Mouse (Mus musculus) heart, postnatal 25 days (tissue): ENCODE measurements around the gene Tnfaip8l2. TPM values are rescaled to one million over a fixed set of nuclear protein-coding genes. Genes with fewer than 3 reads are reported as not detected.
A peak's percentile ranks its signal among the peaks of the same experiment; 100 is the strongest.

Source experiments
- DNase-seq: peaks from one replicate; pipeline ENCODE4 v3.0.0; 2022; ENCODE audit warnings: low spot score
- intact Hi-C: fragments of 180-260 bp; cut with DNase I; formaldehyde crosslinking; loops from one replicate; pipeline ENCODE4 v1.15.1; 2025
- total RNA-seq, 2 experiments: library from RNA; stranded (reverse); gene quantifications; 2 replicates each; pipeline ENCODE4 v1.2.3; 2021

Gene Tnfaip8l2
- total RNA-seq = 1 to 10 TPM; 2.0 to 2.1 TPM

DNA sequence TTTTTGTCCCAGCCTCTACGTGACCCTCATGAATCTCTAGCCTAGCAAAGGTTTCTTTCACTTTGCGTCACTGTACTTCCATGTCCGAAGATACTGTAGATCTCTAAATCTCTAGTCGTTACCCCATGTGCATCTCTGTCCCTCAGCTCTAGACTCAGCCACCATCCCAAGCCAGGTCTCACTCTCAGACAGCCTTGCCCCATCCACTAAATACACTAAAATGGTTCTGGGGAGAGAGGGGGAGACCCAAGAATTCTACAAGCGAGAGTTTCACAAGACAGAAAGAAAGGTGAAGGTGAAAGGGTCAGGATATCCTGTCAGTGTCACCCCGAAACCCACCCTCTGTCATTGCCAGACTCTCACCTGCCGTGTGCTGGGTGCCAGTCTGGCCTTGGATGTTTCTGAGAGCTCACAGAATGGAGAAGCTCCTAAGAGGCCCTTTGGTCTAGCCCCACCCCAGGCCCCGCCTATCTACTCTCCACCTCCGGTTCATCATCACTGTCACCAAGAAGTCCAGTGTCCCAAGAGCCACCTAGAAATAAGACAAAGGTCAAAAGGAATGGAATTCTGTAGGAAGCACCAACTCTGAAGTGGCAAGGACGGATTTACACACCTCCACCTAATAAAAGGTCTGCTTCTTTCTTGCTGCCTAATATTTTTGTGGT, at the start of gene Tnfaip8l2:
Gene Tnfaip8l2, minus strand, starts transcription at position 409 of the 665 bp plus-strand sequence.
- intact Hi-C loops = loop anchor here (1.0 to 2.0 kb wide), 3 partner anchors 32 to 121 kb away; partner anchors contain the start of gene Gabpb2
- DNase-seq = no peak

DNA sequence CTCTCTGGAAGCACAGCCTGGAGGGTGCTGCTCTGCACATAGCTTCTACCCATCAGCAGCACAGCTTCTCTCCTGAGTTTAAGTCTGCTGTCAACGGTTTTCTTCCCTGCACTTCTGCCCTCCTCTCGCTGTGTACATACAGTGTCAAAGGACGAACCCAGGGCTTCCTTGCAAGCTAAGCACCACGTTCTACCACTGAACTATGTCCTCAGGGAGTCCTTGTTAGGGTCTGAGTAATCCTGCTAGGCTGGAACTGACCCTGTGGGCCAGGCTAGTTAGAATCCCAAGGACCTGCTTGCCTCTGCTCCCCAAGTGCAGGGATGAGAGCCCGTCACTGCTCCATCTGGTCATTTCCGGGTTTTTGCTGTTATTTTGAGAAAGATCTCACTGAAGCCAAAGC, 44.7 kb upstream of the Tnfaip8l2 start:
- DNase-seq = no peak
- intact Hi-C loops = no loop called here

DNA sequence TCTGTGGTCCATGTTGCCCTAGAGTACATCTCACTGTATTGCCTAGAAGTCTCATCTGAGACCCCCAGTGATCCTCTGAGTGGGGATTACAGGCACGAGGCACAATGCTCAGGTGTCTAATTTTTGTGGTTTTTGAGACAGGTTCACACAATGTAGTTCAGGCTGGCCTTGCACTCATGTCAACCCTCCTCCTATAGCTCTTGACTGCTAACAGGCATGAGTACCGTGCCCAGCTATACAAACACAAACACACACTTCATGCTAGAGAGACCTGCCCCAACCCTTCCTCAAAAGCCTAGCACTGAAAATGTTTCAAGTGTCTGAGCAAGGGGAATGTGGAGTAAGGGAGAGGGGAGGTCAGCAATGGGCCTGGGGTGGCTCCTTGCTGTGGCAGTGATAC, 43.9 kb upstream of the Tnfaip8l2 start:
- intact Hi-C loops = no loop called here

DNA sequence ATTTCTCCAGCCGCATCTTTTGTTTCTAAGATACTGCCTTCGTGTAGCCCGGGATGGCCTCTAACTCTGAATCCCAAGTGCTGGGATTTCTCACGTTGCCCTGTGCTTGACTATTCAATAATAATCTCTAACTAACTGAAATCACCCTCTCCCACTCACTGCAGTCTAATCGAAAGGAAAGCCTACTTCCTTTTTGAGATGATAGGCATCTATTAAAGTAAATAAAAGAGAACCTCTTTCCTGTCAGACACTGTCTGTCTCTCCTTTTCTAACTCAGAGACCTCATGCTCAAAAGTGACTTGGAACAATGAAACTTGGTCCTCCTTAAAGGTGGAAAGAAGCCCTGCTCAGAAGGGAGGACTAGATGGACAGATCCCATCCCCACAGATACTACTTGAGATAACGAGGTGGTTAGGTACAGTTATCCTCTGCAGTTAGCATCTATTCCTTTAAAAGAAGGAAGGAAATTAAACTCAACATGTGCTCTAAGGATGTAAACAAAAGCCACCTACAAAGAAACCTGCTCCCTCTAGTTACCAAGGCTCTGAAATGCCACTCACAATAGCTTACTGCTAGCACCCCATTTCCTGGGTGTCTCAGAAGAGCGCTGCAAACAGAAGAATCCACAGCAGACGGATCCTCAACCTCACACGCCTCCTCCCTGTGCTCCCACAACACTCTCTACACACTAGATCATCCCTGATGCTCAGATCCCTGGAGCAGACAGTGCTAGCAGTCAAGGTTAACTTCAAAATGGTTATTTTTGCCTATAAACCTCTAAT, 42.8 kb upstream of the Tnfaip8l2 start:
- intact Hi-C loops = no loop called here

More for the DNA sequence above, 43.9 kb upstream of the Tnfaip8l2 start:
- no peak for DNase-seq

DNA sequence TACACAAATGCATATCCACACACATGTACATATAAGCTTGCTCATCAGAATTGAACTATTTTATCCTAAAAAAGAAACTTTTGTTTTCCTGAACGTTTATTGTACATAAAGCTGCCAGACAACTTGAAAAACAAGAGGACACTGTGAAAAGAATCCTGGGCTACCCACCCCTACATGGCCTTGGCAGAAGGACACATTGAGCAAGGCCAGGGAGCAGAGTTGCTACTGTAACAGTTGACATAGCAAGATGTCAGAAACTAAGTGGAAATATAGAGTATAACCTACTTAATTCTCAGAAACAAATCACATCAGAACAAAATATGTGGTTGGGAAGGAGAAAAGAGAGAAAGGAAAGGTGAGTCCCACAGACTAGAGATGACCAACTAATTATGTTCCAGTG, 39.7 kb upstream of the Tnfaip8l2 start:
- intact Hi-C loops = no loop called here
- no peak for DNase-seq

More for the DNA sequence above, 42.8 kb upstream of the Tnfaip8l2 start:
- no peak for DNase-seq

DNA sequence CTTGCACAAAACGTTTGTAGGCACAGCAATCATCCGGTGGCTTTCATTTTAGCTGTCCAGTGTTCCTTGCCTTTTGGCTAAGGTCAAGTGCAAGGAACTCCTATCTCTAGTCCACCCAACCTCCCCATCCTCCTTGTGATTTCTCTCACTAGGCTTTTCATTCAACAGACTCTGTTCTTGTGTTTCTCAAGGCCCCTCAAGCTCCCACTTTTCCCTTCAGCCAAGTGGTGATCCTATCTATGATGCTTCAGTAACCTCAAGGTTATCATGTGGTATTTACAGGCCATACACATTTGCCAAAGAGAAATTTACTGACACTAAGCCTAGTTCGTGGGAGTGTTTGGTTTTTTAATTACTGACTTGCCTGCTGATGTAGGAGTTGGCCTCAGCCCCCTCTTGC, 37.7 kb upstream of the Tnfaip8l2 start:
- intact Hi-C loops = no loop called here
- no peak for DNase-seq

DNA sequence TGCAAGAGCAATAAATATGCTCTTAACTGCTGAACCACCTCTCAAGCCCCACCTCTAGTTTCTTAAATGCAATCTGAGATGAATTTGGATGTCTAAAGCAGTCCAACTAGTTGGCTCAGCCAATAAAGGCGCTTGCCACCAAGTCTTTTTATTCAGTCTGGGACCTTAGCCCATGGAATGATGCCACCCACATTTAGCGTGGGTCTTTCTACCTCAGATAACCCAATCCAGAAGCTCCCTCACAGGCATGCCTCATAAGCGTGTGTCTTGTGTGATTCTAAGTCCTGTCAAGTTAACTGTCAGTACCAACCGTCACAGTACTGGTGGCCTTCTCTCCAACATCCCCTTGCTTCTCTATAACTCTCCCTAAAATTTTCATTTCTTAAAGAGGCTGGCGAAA, 36.8 kb upstream of the Tnfaip8l2 start:
- intact Hi-C loops = no loop called here
- DNase-seq = no peak

DNA sequence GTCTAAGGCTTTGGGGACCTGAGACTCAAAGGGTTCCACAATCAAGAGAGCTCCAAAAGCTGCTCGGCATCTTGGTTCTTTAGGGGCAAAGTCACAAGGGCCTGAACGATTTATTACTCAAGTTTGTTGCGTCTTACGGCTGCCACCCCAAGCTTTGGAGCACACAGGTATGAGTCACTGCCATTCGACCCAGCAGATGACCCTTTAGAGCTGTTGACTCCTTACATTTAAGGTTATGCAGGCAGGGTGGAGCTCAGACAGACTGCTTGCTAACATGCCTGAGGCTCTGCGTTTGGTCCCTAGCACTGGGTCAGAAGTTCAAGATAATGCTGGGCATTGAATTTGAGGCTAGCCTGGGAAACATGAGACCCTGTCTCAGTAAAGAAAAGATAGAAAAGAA, 35.4 kb upstream of the Tnfaip8l2 start:
- DNase-seq = no peak
- intact Hi-C loops = no loop called here

DNA sequence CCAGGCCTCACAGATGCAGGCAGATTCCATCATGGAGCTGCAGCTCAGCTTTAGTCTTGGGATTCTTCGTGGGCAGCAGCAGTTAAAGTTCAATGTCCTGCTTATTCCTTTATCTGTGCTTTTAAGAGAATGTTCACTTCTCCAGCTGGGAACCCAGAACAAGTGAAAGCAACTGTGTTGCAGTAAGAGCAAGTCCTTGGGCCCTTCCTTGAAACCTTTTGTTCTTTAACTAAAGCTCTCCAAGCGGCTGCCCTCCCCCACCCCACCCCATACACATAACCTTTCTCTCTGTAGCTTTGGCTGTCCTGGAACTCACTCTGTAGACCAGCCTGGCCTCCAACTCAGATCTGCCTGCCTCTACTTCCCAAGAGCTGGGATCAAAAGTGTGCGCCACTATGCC, 34.3 kb upstream of the Tnfaip8l2 start:
- DNase-seq = no peak
- intact Hi-C loops = no loop called here

DNA sequence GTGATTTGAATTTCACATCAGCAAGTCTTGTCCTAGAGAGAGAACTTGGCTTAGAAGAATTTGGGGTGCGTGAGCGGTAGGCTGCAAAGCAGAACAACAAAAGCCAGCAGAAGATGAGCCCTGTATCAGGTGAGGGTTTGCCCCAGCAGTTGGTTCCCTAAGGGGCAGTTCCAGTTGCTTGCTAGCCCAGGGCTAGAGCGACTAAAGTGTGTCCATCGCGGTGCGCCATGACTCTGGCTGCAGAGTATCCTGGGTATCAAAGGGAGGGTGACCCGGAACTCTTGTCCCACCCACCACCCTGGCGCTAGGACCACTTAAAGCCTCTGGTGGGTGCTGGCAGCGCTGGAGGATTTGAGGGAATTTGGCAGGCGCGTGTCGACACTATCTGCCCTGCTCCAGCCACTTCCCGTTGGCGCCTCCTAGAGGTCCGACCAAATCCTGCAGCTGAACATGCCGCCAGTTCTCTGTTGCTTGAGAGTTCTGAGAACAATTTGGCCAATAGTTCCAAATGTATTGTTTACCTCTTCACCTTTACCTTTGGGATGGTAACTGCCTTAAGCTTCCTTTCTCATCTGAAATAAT, 31.9 kb upstream of the Tnfaip8l2 start:
- intact Hi-C loops = loop anchor here (1.0 kb wide), 1 partner anchor 32 kb away; the partner anchor contains the start of gene Tnfaip8l2
- DNase-seq = peak; percentile 69

DNA sequence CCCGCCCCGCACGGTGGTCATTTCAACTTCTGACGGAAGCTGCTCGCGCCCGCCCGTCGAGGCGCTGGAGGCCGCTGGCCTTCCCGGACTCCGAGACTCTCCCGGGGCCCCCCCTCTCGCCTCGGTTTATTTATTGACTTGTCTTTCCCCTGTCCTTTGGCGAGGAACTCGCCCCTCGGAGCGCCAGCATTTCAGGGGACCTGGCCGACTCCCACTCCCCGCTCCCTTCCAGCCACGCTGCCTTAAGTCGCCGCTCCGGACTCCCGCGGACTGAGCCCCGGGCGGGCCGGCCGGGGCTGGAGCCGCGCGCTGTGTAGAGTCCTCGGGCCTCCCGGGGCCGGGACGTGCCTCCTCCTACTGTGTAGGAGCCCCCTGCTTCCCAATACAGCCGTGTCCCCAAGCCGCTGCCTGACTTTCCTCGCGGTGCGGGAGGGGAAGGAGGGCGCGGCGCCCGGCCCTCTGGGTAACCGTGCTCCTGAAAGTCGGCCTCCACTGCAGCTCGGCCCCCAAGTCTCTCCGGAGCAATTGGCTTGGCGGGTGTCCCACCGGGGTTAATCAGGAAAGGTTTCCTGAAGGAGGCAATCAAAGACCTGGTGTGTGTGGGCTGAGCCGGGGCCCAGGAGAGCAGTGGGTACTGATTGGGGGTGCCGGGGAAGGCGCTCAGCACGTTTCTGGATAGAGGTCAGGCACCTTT, 31.2 kb upstream of the Tnfaip8l2 start:
- intact Hi-C loops = no loop called here
- no peak for DNase-seq

DNA sequence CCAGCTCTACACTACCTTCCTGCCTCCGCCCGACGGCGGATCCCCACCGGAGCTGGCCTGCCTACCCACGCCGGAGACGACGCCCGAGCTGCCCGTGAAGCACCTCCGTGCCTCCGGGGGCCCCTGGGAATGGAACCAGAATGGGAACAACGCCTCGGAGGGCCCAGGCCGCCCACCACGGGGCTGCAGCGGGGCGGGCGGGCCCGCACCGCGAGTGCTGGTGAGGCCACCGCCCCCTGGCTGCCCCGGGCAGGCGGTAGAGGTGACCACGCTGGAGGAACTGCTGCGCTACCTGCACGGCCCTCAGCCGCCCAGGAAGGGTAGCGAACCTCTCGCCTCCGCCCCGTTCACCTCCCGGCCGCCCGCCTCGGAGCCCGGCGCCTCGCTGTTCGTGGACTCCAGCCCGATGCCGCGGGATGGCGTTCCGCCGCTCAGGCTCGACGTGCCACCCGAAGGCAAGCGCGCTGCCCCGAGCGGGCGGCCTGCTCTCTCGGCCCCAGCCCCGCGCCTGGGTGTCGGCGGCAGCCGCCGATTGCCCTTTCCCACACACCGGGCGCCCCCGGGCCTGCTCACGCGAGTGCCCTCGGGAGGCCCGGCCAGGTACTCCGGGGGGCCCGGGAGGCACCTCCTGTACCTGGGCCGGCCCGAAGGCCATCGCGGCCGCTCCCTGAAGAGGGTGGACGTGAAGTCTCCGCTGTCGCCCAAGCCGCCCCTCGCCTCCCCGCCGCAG, 30.5 kb upstream of the Tnfaip8l2 start:
- no peak for DNase-seq
- intact Hi-C loops = no loop called here

DNA sequence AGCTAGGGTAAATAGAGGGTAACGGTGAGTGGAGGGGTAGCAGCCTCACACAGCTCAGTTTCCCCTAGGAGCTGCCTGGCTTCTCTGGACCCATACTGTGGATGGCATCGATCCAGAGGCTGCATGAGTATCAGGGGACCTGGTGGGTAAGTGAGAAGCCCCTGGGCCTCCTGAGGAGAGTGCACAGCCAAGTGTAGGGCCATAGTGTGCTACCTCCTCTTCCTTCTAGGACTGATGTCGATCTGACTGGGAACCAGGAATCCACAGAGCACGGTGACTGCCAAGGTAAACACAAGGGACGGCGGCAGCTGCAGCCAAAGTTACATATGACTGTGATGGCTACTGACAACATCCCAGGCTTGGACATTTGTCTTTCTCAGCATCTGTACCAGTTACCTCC, 28.9 kb upstream of the Tnfaip8l2 start:
- DNase-seq = no peak
- intact Hi-C loops = no loop called here

DNA sequence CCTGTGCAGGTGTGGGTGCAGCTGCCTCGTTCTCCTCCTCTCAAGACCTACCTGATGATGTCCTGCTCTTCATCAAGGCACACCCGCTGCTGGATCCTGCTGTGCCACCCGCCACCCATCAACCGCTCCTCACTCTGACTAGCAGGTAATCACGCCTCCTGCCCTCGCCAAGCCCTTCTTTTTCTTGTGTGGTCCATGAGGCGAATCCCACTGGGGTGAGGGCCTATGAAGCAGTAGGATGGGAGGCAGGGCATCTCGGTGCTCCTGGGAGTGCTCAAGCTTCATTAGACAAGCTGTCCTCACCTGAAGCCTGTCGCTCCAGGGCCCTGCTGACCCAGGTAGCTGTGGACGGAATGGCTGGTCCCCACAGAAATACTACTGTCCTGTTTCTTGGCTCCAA, 27.8 kb upstream of the Tnfaip8l2 start:
- DNase-seq = no peak
- intact Hi-C loops = no loop called here

DNA sequence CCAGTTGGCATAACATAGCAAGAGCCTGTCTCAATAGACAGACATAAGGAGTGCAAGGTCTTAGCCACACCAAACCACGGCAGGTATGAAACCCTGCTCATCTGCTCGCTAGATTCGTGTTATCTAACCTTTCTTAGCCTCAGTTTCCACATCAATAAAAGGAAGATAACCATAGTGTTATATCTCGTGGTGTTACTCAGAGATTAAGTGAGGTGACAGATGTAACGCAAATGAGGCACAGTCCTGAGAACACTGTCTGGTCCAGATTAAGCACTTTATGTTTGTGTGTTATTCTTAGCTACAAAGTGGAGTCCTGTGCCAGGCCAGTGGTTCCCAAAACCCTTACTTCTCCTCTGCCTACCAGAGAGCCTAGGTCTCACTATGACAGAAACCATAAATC, 22.7 kb upstream of the Tnfaip8l2 start:
- intact Hi-C loops = no loop called here
- DNase-seq = no peak

DNA sequence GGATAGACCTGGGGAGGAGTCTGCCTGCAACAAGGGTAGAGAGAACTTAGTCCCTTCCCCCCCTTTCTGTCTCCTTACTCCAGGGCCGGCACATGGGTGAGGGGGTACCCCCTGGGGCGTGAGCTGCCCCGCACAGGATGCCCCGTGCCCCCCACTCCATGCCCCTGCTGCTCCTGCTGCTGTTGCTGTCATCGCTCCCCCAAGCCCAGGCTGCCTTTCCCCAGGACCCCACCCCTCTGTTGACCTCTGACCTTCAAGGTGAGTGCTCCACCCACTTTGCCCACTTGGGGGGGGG, 22.0 kb upstream of the Tnfaip8l2 start:
- no peak for DNase-seq
- intact Hi-C loops = no loop called here

DNA sequence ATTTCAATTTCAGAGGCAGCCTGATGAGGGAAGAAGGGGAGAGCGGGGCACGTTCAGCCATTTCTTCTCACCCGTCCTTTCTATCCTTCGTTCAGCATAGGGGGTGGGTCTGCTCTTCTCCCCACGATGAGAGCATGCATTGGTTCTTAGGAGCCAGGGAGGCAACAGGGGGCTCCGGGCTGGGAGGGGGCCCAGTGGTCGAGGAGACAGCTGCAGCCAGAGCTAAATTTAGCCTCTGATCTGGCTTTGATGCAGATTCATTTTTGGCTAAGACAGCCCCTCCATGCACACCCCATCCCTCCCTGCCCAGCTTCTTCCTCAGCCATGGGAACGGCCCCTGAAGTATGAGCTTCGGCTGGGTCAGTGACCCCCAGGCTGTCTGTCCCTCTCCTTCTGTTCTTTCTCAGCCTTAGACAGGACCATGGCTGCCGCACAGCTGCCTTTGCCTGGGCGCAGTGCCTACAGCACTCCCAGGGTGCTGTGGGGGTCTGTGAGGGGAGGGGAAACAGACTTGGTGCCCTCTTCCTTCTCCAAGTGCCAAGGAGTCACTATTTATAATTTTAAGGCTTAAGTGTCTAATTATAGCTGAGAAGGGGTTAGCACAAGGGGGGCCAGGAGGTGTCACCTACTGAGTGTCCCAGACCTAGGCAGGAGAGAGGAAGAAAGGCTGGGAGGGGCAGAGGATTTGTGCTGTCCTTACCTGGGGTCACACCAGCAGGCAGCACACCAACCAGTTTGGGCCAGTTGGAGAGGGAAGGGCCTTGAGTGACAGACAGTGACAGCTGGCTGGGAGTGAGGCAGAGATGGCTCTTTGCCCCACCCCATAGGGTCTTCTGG, 21.5 kb upstream of the Tnfaip8l2 start:
- intact Hi-C loops = no loop called here
- DNase-seq = no peak

DNA sequence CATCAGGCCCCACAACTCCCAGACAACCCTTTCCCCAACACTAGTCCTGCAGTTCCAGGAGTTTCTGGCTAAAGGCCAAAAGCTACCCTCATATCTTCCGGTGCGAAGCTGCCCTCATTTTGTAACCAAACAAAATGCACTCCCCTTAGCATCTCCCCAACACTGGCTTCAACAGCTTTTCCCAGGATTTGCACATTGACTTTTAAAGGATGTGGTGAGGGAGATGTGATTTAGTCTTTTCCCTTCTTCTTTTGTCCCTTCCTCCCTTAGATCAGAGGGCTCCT, 20.1 kb upstream of the Tnfaip8l2 start:
- no peak for DNase-seq
- intact Hi-C loops = no loop called here

DNA sequence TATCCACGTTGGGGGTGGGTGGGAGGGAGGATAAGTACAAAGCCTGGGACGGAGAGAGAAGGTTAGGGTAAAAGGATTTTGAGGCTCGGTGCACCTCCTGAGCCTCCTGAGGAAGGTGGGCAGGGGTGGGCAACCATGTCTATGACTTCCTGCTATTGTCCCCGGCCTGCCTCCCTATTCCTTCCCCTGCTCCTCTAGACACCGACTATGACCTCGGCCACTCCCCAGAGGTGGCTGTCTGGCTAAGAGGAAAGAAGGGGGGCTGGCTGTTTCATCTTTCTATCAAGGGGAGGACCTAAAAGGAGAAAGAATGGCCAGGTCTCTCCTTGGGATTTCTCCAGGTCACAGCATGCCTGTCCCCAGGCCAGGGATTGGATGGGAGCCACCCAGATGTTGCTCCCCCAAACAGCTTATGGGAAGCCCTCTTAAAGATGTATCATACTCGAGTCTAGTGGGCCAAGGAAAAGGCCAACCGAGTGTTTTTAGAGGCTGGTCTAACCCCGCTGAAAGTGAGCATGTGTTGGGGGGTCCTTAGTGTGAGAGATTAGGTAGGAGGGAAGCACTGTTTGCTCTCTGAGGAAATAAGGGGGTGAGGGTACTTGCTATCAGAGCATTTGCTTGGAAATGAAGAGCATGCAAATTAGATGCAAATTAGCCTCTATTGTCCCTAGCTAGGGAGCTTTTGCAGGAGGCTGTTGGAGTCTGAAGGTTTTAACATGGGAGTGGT, 19.6 kb upstream of the Tnfaip8l2 start:
- intact Hi-C loops = no loop called here
- no peak for DNase-seq
